Comparison of ENCODE assay signal across 14 mouse cellular contexts in the genomic region with DNA sequence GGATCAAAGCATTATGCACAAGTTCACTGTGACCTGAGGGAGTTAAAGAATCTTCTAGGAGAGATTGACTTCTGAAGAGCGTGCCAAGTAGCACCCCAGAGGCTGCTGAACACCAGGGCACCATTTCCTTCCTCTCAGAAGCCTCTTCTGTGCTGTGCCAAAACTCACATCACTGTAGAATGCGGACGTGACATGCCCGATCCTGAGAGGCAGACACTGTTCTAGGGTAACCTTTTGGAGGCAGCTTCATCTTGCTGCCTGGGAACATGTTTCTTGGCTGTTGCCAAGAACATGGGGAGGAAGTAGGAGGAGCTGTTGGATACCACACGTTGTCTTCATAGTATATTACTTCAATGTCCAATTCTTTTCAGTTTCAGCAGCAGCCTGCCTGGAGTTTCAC.
DNase-seq lines count a peak whose midpoint lies in the region; ATAC-seq and TF ChIP-seq lines count a peak whose summit lies in the region.
"Had no signal": no experiment of that assay in that cellular context is flagged by ENCODE, and none has a peak within 500 bp of the region (broad histone marks: within the 10 kb centered on the region; RNA-seq: fewer than 3 reads in every experiment).

No protein-coding gene starts in this region.

- H3K4me1 ChIP-seq in lung, adult 2 months (ENCODE audit: control insufficient read depth, insufficient read depth, low read length): no peaks in the 10 kb centered on the region; the same call in 1 of the 2 replicates
- H3K4me1 ChIP-seq in heart, embryonic 15.5 days (replicated peaks): no peaks in the 10 kb centered on the region
- H3K4me1 ChIP-seq in kidney, embryonic 15.5 days: no peaks in the 10 kb centered on the region
- H3K4me1 ChIP-seq: forebrain, embryonic 15.5 days had no signal

- no peaks in the 10 kb centered on the region for H3K36me3 ChIP-seq in heart, embryonic 15.5 days
- no peaks in the 10 kb centered on the region for H3K36me3 ChIP-seq in kidney, embryonic 15.5 days
- H3K36me3 ChIP-seq: forebrain, embryonic 15.5 days had no signal

- H3K4me3 ChIP-seq in lung, adult 2 months (replicated peaks; ENCODE audit: extremely low read depth, low read depth, low read length): no peak overlapping the region
- H3K4me3 ChIP-seq in heart, embryonic 15.5 days: no peak overlapping the region
- no peak overlapping the region for H3K4me3 ChIP-seq in kidney, embryonic 15.5 days (replicated peaks)
- H3K4me3 ChIP-seq: forebrain, embryonic 15.5 days had no signal

- WGBS in lung, adult 2 months: 16% methylated on average over 5 of the region's 5 CpGs
- 45% methylated on average over 5 of the region's 5 CpGs for WGBS in heart, embryonic 15.5 days
- WGBS in kidney, embryonic 15.5 days: 75% methylated on average over 5 of the region's 5 CpGs

- H3K27ac ChIP-seq in heart, embryonic 15.5 days: 0 out of 2 replicates have a peak overlapping the region, but pooled peaks have one; percentile 6
- no peak overlapping the region for H3K27ac ChIP-seq in kidney, embryonic 15.5 days
- H3K27ac ChIP-seq: forebrain, embryonic 15.5 days; hindbrain, embryonic 14.5 days; liver, embryonic 14.5 days had no signal

- no peak overlapping the region for H3K4me2 ChIP-seq in heart, embryonic 15.5 days
- H3K4me2 ChIP-seq in kidney, embryonic 15.5 days: no peak overlapping the region
- H3K4me2 ChIP-seq: forebrain, embryonic 15.5 days; hindbrain, embryonic 14.5 days had no signal

- no peak for DNase-seq in frontal cortex, postnatal 14 days (ENCODE audit: low spot score in 2 of 2)
- DNase-seq in lung, adult 18-20 months: peak; percentile 26 to 57
- DNase-seq in lung, adult 2 months: no peak
- DNase-seq in lung, postnatal 36 days: peak; percentile 43
- DNase-seq in adrenal gland, adult 2 months: no peak
- DNase-seq: embryo, embryonic 11 days; midbrain, embryonic 14.5 days had no signal

- no peaks in the 10 kb centered on the region for H3K27me3 ChIP-seq in heart, embryonic 15.5 days
- no peaks in the 10 kb centered on the region for H3K27me3 ChIP-seq in kidney, embryonic 15.5 days
- H3K27me3 ChIP-seq: forebrain, embryonic 15.5 days; Patski had no signal

- ATAC-seq in frontal cortex, adult (ENCODE audit: low TSS enrichment): peak; percentile 72
- ATAC-seq in heart, embryonic 15.5 days (replicated peaks; ENCODE audit: insufficient number of reproducible peaks, insufficient read depth, low FRiP score, low read depth): no peak
- ATAC-seq in kidney, embryonic 15.5 days (replicated peaks; ENCODE audit: low FRiP score): no peak
- ATAC-seq: forebrain, embryonic 15.5 days; Patski had no signal

- H3K9ac ChIP-seq in heart, embryonic 15.5 days: no peak overlapping the region
- H3K9ac ChIP-seq in kidney, embryonic 15.5 days: no peak overlapping the region
- H3K9ac ChIP-seq: forebrain, embryonic 15.5 days; hindbrain, embryonic 14.5 days; liver, embryonic 14.5 days had no signal

- no peak for TF ChIP-seq CTCF in lung, adult 2 months (IDR thresholded peaks at IDR 0.05; ENCODE audit: insufficient read depth, low read length)

- no peak for TF ChIP-seq POLR2A in lung, adult 2 months (IDR thresholded peaks at IDR 0.05; ENCODE audit: borderline replicate concordance, extremely low read depth, low read depth, low read length)

- H3K9me3 ChIP-seq in heart, embryonic 15.5 days (replicated peaks): no peaks in the 10 kb centered on the region
- no peaks in the 10 kb centered on the region for H3K9me3 ChIP-seq in kidney, embryonic 15.5 days (replicated peaks)
- H3K9me3 ChIP-seq: forebrain, embryonic 15.5 days had no signal

Comparison
In these comparisons a context has a peak if more than half of its experiments do, and no peak if none do; other contexts are left out.
1. DNase-seq: peak in lung, adult 18-20 months (2 of 2) and lung, postnatal 36 days (single experiment); none in frontal cortex, postnatal 14 days (0 of 2), lung, adult 2 months (single experiment) and adrenal gland, adult 2 months (single experiment).